Mouse (Mus musculus) cerebellum, adult 8-10 months (tissue): ENCODE data around the gene Agrp.
A peak's percentile ranks its signal among the peaks of the same experiment; 100 is the strongest.
"Not testable (repeated sequence)": the region's sequence is repeated elsewhere in the genome, so short reads cannot be mapped to it uniquely, and the experiment has no call there.

Source experiments
- DNase-seq: peaks from one replicate; pipeline ENCODE4 v3.0.0; 2022

Gene Agrp

GRCm38 (mm10) chr8:105621841-105622240 is 15.4 kb downstream of the Agrp start:
- no peak for DNase-seq

- no peak for DNase-seq
Measured at GRCm38 (mm10) chr8:105620946-105621720, 16.1 kb downstream of the Agrp start.

- DNase-seq, result no peak
Measured at GRCm38 (mm10) chr8:105620211-105620610, 17.0 kb downstream of the Agrp start.

GRCm38 (mm10) chr8:105618892-105619591 is 18.2 kb downstream of the Agrp start:
- no peak for DNase-seq

- no peak for DNase-seq
Measured at GRCm38 (mm10) chr8:105618279-105618634, 18.9 kb downstream of the Agrp start.

GRCm38 (mm10) chr8:105617451-105618278 is 19.5 kb downstream of the Agrp start:
- DNase-seq, result no peak

- no peak for DNase-seq
Measured at GRCm38 (mm10) chr8:105615942-105616341, 21.3 kb downstream of the Agrp start.

- no peak for DNase-seq
Measured at GRCm38 (mm10) chr8:105613830-105614511, 23.2 kb downstream of the Agrp start.

- no peak for DNase-seq
Measured at GRCm38 (mm10) chr8:105613037-105613436, 24.2 kb downstream of the Agrp start.

GRCm38 (mm10) chr8:105611836-105612235 is 25.4 kb downstream of the Agrp start:
- DNase-seq, result no peak

GRCm38 (mm10) chr8:105609771-105610170 is 27.4 kb downstream of the Agrp start:
- no peak for DNase-seq

- no peak for DNase-seq
Measured at GRCm38 (mm10) chr8:105609355-105609754, 27.8 kb downstream of the Agrp start.

GRCm38 (mm10) chr8:105607684-105608083 is 29.5 kb downstream of the Agrp start:
- peak; percentile 45 for DNase-seq

GRCm38 (mm10) chr8:105607062-105607461 is 30.1 kb downstream of the Agrp start:
- DNase-seq, result no peak

- peak; percentile 73 for DNase-seq
Measured at GRCm38 (mm10) chr8:105606189-105607023, 30.8 kb downstream of the Agrp start.

GRCm38 (mm10) chr8:105605491-105606188 is 31.6 kb downstream of the Agrp start:
- peak; percentile 51 for DNase-seq

- DNase-seq, result peak; percentile 64
Measured at GRCm38 (mm10) chr8:105604804-105605381, 32.3 kb downstream of the Agrp start, which contains the start of gene Ripor1. TSS of gene Ripor1 (plus strand) at chr8:105605255.

- not testable (repeated sequence) for DNase-seq
Measured at GRCm38 (mm10) chr8:105602540-105602939, 34.7 kb downstream of the Agrp start.

GRCm38 (mm10) chr8:105601301-105601700 is 35.9 kb downstream of the Agrp start:
- DNase-seq, result no peak

GRCm38 (mm10) chr8:105598777-105599176 is 38.4 kb downstream of the Agrp start:
- DNase-seq, result no peak
